Mouse (Mus musculus): ENCODE measurements at regions not wholly inside any gene's neighbourhood (a gene's known extent, or its start where the extent isn't known, plus 50 kb on each side); places are given as distances from the start of the nearest gene placed in this dataset.

GRCm38 (mm10) chr8:90192856-90193255 is 155.3 kb downstream of the Tox3 start:
- no peak for DNase-seq (ENCODE audit: low spot score in 2 of 2)

DNA sequence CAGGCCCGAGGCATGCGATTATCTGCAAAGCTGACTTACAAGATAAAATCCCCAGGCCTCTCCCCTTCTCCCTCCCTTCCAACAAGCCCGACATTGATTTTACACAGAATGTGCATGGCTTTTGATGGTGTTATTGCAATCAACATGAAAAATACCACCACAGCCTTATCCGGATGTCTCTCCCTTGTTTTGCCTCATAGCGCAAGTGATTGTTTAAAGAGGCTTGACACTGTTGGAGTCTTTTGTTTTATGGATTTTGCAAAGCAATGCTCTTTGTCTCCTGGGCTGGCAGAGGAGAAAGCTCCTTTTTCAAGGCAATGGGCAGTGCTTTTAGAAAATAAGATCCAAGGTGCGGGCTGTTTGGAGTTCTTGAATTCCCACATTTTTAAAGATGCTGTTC is 165.3 kb downstream of the Tox3 start:
- no peak for DNase-seq (ENCODE audit: low spot score in 2 of 2)

DNA sequence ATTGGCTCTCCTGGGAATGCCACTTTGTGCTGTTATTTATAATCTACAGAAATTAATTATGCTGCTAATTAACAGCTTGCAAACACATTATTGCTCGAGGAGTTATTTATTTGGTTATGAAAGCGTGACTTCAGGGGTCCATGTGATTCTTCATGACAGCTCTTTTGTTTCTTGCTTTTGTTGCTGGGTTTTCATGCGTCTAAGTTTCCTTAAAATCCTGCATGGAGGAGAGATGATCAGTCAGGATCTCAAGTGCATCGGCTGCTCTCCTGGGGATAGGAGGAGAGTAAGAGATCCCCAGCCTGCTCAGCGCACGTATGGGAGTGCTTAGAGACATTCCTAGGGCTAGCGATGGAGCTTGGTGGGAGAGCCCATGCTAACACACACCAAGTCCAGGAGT is 171.4 kb downstream of the Tox3 start:
- DNase-seq (ENCODE audit: low spot score in 2 of 2) = no peak

DNA sequence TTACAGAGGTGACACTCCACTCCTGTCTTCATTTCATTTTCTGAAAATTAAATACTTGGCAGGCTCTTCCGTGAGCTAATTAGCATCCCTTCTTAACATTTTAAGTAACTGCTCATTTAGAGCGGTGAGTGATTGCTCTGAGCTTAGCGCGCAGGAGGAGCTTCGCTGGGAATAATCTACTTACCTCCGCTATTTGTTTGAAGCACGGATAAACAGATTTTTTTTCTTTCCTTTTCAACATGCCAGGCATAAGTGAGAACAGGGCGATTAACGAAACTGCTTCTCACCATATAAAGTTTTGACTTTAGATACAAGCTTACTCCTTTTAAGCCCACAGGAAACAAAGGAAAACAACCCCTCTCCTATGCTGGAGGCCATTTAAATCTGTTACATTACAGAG is 171.8 kb downstream of the Tox3 start:
- DNase-seq (ENCODE audit: low spot score in 2 of 2) = no peak

GRCm38 (mm10) chr8:90166639-90167038 is 181.5 kb downstream of the Tox3 start:
- no peak for DNase-seq (ENCODE audit: low spot score in 2 of 2)

- no peak for DNase-seq (ENCODE audit: low spot score in 2 of 2)
Measured at GRCm38 (mm10) chr8:90151477-90151876, 196.7 kb downstream of the Tox3 start.

DNA sequence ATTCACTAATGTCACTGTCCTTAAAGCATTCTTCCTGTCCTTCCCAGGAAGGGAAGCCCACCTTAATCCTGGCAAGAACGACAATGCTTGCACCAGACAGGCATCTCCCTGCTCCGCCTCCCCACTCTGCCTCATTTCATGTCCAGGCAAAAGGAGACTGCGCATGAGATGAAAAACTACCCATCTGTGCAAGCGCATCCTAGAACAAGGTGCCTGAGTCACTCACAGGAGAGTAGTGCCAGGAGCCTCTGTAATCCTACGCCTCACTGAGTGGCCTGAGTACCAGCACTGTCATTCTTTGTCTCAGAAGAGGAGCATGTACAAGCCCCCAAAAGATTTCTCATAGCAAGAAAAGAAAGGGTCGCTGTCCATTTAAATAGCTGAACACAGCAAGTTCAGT is 198.2 kb downstream of the Tox3 start:
- DNase-seq (ENCODE audit: low spot score in 2 of 2) = no peak

GRCm38 (mm10) chr8:90134626-90135025 is 213.5 kb downstream of the Tox3 start:
- no peak for DNase-seq (ENCODE audit: low spot score in 2 of 2)

GRCm38 (mm10) chr8:90130704-90131267 is 217.4 kb downstream of the Tox3 start:
- DNase-seq (ENCODE audit: low spot score in 2 of 2) = no peak

DNA sequence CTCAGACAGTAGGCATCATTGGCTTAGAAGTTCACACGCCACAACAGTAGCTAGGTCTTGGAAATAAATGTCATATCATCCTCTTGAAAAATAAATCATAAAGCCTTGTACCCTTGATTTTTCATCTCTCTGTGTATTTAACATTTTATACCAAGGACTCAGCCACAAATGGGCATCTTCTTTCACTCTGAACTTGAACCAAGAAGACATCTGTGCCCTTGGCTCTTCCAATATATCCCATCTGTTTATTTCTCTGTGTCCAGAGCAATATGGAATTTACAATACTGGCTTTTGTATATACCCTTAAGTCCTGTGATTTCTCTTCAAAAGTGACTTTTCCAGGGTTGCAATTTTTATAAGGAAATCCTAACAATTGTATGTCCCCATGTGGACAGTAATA is 222.7 kb downstream of the Tox3 start:
- no peak for DNase-seq (ENCODE audit: low spot score in 2 of 2)

GRCm38 (mm10) chr8:90123101-90123500 is 225.0 kb downstream of the Tox3 start:
- DNase-seq (ENCODE audit: low spot score in 2 of 2) = no peak

GRCm38 (mm10) chr8:90121935-90122334 is 226.2 kb downstream of the Tox3 start:
- DNase-seq (ENCODE audit: low spot score in 2 of 2) = no peak

- DNase-seq (ENCODE audit: low spot score in 2 of 2) = no peak
Measured at GRCm38 (mm10) chr8:90121017-90121416, 227.1 kb downstream of the Tox3 start.

- DNase-seq (ENCODE audit: low spot score in 2 of 2) = no peak
Measured at GRCm38 (mm10) chr8:90115436-90115835, 232.7 kb downstream of the Tox3 start.

- DNase-seq (ENCODE audit: low spot score in 2 of 2) = no peak
Measured at GRCm38 (mm10) chr8:90100509-90100908, 247.6 kb downstream of the Tox3 start.

- DNase-seq (ENCODE audit: low spot score in 2 of 2) = no peak
Measured at GRCm38 (mm10) chr8:90082630-90083029, 265.5 kb downstream of the Tox3 start.

DNA sequence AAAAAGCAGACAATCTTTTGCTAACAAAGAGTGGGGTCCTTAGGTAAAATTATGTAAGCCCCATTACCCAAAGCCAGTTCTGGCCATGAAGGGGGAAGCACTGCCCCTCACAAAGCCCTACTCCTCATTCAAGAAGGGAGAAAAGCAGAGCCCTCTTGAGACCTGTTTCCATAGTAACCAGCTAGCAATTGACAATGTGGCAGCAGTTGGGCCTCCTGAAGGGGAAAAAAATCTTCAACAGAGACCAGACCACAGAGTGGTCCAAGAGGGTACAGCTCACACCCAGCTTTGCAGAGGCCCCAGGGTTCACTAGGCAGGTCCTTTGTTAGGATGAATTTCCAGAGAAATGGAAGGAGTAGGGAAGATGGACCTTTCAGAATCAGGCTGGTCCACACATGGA is 271.8 kb downstream of the Tox3 start:
- DNase-seq (ENCODE audit: low spot score in 2 of 2) = no peak

DNA sequence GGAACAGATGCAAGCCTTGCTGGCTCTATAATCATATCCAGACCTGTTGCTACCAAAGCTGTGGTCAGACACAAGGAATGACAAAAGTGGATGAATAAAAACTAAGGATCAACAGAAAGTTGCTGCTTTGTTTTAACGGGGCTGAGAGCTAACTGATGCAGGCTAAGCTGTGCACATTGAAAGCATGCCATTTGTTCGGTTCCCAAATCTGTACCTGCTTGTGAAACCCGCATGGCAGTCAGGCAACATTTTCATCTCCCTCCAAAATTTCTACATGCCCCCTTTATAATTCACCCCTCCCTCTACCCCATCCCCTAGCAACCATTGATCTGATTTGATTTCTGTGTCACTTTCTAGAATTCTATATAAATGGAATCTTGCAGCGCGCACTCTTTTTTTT is 272.3 kb downstream of the Tox3 start:
- DNase-seq (ENCODE audit: low spot score in 2 of 2) = no peak

- DNase-seq (ENCODE audit: low spot score in 2 of 2) = no peak
Measured at GRCm38 (mm10) chr8:90070006-90070405, 278.1 kb downstream of the Tox3 start.

GRCm38 (mm10) chr8:90069411-90069993 is 278.6 kb downstream of the Tox3 start:
- no peak for DNase-seq (ENCODE audit: low spot score in 2 of 2)

DNA sequence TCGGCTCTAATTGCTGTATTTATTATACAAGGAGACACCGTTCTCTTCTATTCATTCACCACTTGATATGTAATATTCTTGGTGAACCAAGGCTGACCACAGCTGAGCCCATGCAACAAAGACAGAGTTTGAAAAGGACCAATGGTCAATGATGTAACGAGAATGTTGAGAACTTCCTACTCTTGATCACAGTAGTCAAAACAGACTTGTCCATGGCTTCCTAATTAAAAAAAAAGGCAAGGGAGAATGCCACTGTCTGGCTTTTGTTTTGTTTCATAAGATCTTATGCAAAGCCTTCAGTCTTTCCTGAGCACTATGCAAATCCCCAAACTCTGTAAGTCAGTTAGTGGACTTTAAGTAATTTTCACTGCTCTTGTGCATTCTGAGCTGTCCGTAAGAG is 279.7 kb downstream of the Tox3 start:
- DNase-seq (ENCODE audit: low spot score in 2 of 2) = no peak

- no peak for DNase-seq (ENCODE audit: low spot score in 2 of 2)
Measured at GRCm38 (mm10) chr8:90064381-90064780, 283.8 kb downstream of the Tox3 start.

GRCm38 (mm10) chr8:90063291-90063690 is 284.9 kb downstream of the Tox3 start:
- DNase-seq (ENCODE audit: low spot score in 2 of 2) = no peak

Data from adrenal gland, postnatal 4 days (tissue).